Mouse (Mus musculus) cerebellum, adult 2 months (tissue): ENCODE measurements at regions not wholly inside any gene's neighbourhood (a gene's known extent, or its start where the extent isn't known, plus 50 kb on each side); places are given as distances from the start of the nearest gene placed in this dataset.

Experiments used
- CTCF ChIP-seq: fragments of 200-500 bp; IDR thresholded peaks from 2 replicates; pipeline ENCODE4 v1.5.1; 2011; ENCODE audit warnings: low read depth, mild to moderate bottlenecking, control low read depth, low read length, moderate library complexity, borderline replicate concordance; ENCODE audit not compliant: insufficient read depth
- POLR2A ChIP-seq: fragments of 200-500 bp; IDR thresholded peaks from 2 replicates; pipeline ENCODE4 v1.6.1; 2011; ENCODE audit warnings: low read length, control low read depth, borderline replicate concordance; ENCODE audit not compliant: insufficient read depth

DNA sequence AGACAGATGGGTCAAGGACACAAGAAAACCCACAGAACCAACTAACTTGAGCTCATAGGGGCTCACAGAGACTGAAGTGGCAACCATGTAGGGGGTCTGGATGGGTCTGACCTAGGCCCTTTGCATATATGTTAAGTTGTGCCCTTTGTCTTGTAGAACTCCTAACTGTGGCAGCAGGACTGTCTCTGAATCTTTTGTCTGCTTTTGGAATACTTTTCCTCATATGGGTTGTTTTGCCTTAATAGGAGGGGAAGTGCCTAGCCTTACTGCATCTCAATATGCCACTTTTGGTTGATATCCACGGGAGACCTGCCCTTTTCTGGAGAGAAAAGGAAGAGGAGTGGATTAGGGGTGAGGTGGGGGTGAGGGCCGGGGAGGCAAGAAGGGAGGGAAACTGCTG lies 389.4 kb upstream of the Xylt1 start:
- no peak for TF ChIP-seq CTCF
- TF ChIP-seq POLR2A = no peak
